Mouse (Mus musculus) hindbrain, embryonic 16.5 days (tissue): ENCODE measurements around the gene Pbx1. TPM values are rescaled to one million over a fixed set of nuclear protein-coding genes. Genes with fewer than 3 reads are reported as not detected.
A peak's percentile ranks its signal among the peaks of the same experiment; 100 is the strongest.

ENCODE experiments used
- ATAC-seq: fragments of 200-750 bp; cut with Nextera tagmentation; 2 replicates; pipeline ENCODE4 v1.8.0; 2017; ENCODE audit warnings: moderate TSS enrichment, moderate library complexity
- H3K27ac ChIP-seq: fragments of 300-500 bp; sonication (generic); 2 replicates; pipeline ENCODE4 v1.5.1; 2014; ENCODE audit warnings: low read depth, mild to moderate bottlenecking, control low read depth, low read length, moderate library complexity
- H3K27me3 ChIP-seq: fragments of 300-500 bp; sonication (generic); replicated peaks from 2 replicates; pipeline ENCODE4 v1.6.1; 2014; ENCODE audit warnings: low read length; ENCODE audit not compliant: control insufficient read depth, insufficient read depth
- H3K36me3 ChIP-seq: fragments of 300-500 bp; sonication (generic); 2 replicates; pipeline ENCODE4 v1.6.1; 2014; ENCODE audit warnings: mild to moderate bottlenecking, low read length, moderate library complexity, mixed read lengths; ENCODE audit not compliant: control insufficient read depth, insufficient read depth
- H3K4me1 ChIP-seq: fragments of 300-500 bp; sonication (generic); 2 replicates; pipeline ENCODE4 v1.6.1; 2014; ENCODE audit warnings: low read depth, low read length; ENCODE audit not compliant: control insufficient read depth, insufficient read depth
- H3K4me2 ChIP-seq: fragments of 300-500 bp; sonication (generic); 2 replicates; pipeline ENCODE4 v1.6.1; 2014; ENCODE audit warnings: mild to moderate bottlenecking, low read length, control low read depth, moderate library complexity
- H3K4me3 ChIP-seq: fragments of 300-500 bp; sonication (generic); 2 replicates; pipeline ENCODE4 v1.5.1; 2014; ENCODE audit warnings: mild to moderate bottlenecking, low read length, control low read depth, moderate library complexity
- H3K9ac ChIP-seq: fragments of 300-500 bp; sonication (generic); 2 replicates; pipeline ENCODE4 v1.6.1; 2014; ENCODE audit warnings: low read depth, mild to moderate bottlenecking, control low read depth, low read length, moderate library complexity
- H3K9me3 ChIP-seq: fragments of 300-500 bp; sonication (generic); 2 replicates; pipeline ENCODE4 v1.6.1; 2014; ENCODE audit warnings: mild to moderate bottlenecking, low read length, moderate library complexity; ENCODE audit not compliant: control insufficient read depth
- WGBS: fragments of 180-500 bp; shearing (Covaris S2); extraction: QIAGEN DNeasy Blood & Tissue Kit; methylation state at CpG from one replicate; pipeline ENCODE4 v1.1.7; 2014; 5-methylcytosine and 5-hydroxymethylcytosine counted together
- polyA plus RNA-seq: library from polyadenylated mRNA; unstranded; fragments of >200 nt; fragmentation: Nextera tagmentation; extraction: Ambion mirVana; gene quantifications from 2 replicates; pipeline ENCODE4 v1.2.1, GENCODE M21; 2015

Pbx1 gene
- polyA plus RNA-seq, 1 experiment from 2014 or later = 36.0 TPM

DNA sequence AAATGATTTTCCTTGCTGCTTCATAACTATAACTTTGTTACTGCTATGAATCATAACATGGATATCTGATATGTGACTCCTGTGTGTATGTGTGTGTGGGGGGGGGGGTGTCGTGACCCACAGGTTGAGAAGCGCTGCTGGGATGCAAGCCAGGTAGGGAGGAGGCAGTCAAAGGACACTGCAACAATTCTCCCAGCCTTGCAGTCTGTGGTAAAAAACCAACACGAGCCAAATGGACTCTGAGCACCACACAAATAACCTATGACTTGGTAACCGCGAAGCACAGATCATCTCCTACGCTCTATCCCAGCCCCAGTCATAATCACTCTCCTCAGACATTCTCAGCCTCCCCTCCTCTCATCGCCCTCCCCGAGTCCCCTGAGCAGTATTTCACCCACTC lies 87.2 kb downstream of the Pbx1 start:
- Histone ChIP-seq H3K36me3 (no peaks in the 10 kb centered on the region), H3K27me3 (no peaks in the 10 kb centered on the region), H3K4me2 (no peak overlapping the region), H3K4me3 (no peak overlapping the region), H3K9me3 (no peaks in the 10 kb centered on the region), H3K27ac (no peak overlapping the region), H3K4me1 (peaks cover 27% of the 10 kb centered on the region), H3K9ac (no peak overlapping the region)
- 55% methylated on average over 8 of the region's 8 CpGs for WGBS
- ATAC-seq = no peak

GRCm38 (mm10) chr1:168344262-168344661 lies 87.8 kb downstream of the Pbx1 start:
- Histone ChIP-seq H3K27ac (no peak overlapping the region), H3K4me2 (no peak overlapping the region), H3K9me3 (no peaks in the 10 kb centered on the region), H3K36me3 (no peaks in the 10 kb centered on the region), H3K4me1 (peaks cover 27% of the 10 kb centered on the region), H3K9ac (no peak overlapping the region), H3K27me3 (no peaks in the 10 kb centered on the region), H3K4me3 (no peak overlapping the region)
- WGBS = 77% methylated on average over 5 of the region's 5 CpGs
- no peak for ATAC-seq

- no peaks in the 10 kb centered on the region for H3K9me3 ChIP-seq
- WGBS = 36% methylated on average over 6 of the region's 6 CpGs
- peak overlapping the region; percentile 39 for H3K4me2 ChIP-seq
- peak overlapping the region; percentile 39; the same call in 1 of the 2 replicates for H3K9ac ChIP-seq
- no peaks in the 10 kb centered on the region for H3K27me3 ChIP-seq
- peaks cover 25% of the 10 kb centered on the region for H3K4me1 ChIP-seq
- no peak overlapping the region for H3K4me3 ChIP-seq
- H3K36me3 ChIP-seq = 0 out of 2 replicates have a peak, but pooled peaks cover 3% of the 10 kb centered on the region
- ATAC-seq = 0 out of 2 replicates have a peak, but pooled peaks have one; percentile 43
- peak overlapping the region; percentile 71 for H3K27ac ChIP-seq
Observed at GRCm38 (mm10) chr1:168342269-168342668, 89.8 kb downstream of the Pbx1 start.

GRCm38 (mm10) chr1:168341863-168342262 lies 90.2 kb downstream of the Pbx1 start:
- Histone ChIP-seq H3K4me1 (peaks cover 25% of the 10 kb centered on the region), H3K4me3 (no peak overlapping the region), H3K9me3 (no peaks in the 10 kb centered on the region), H3K27me3 (no peaks in the 10 kb centered on the region), H3K27ac (peak overlapping the region; percentile 71), H3K4me2 (peak overlapping the region; percentile 39), H3K36me3 (0 out of 2 replicates have a peak, but pooled peaks cover 3% of the 10 kb centered on the region), H3K9ac (peak overlapping the region; percentile 42)
- peak; percentile 76 for ATAC-seq
- WGBS = 13% methylated on average over 12 of the region's 12 CpGs

GRCm38 (mm10) chr1:168341368-168341767 lies 90.7 kb downstream of the Pbx1 start:
- H3K9ac ChIP-seq = peak overlapping the region; percentile 42; the same call in 1 of the 2 replicates
- WGBS = 59% methylated on average over 6 of the region's 6 CpGs
- no peaks in the 10 kb centered on the region for H3K27me3 ChIP-seq
- H3K36me3 ChIP-seq = 0 out of 2 replicates have a peak, but pooled peaks cover 3% of the 10 kb centered on the region
- ATAC-seq = peak; percentile 34
- H3K4me1 ChIP-seq = peaks cover 25% of the 10 kb centered on the region
- H3K4me2 ChIP-seq = peak overlapping the region; percentile 39; the same call in 1 of the 2 replicates
- H3K27ac ChIP-seq = peak overlapping the region; percentile 71
- H3K9me3 ChIP-seq = no peaks in the 10 kb centered on the region
- no peak overlapping the region for H3K4me3 ChIP-seq

DNA sequence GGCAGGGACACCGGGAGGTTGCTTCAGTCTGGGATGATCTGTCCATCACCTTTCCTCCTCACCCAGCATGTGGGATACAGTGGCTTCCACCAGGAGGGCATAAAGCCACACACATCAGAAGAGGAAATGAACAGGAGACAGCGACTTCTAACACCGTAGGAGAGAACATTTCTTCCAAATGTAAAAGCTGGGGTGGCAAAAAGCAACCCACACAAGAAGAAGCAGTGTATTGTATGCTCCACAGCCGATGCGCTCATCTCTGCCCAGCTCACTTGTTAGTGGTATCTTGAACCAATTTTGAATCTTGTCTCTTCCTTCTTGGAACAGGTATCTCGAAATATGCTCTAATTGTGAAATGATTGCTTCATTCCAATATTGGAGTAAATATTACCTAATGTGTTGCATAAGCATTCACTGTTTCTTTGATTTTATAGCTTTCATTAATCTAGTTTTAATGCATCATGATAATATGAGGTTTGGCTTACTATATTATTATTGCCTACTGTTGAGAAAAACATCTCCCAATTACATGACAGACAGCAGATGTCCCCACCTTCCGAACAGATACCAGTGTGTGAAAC lies 95.7 kb downstream of the Pbx1 start:
- Histone ChIP-seq H3K4me3 (no peak overlapping the region), H3K36me3 (peaks cover 6% of the 10 kb centered on the region; the same call in 1 of the 2 replicates), H3K4me1 (peaks cover 2% of the 10 kb centered on the region), H3K9me3 (no peaks in the 10 kb centered on the region), H3K27ac (no peak overlapping the region), H3K27me3 (no peaks in the 10 kb centered on the region), H3K4me2 (no peak overlapping the region), H3K9ac (no peak overlapping the region)
- ATAC-seq = no peak
- 88% methylated on average over 7 of the region's 7 CpGs for WGBS

DNA sequence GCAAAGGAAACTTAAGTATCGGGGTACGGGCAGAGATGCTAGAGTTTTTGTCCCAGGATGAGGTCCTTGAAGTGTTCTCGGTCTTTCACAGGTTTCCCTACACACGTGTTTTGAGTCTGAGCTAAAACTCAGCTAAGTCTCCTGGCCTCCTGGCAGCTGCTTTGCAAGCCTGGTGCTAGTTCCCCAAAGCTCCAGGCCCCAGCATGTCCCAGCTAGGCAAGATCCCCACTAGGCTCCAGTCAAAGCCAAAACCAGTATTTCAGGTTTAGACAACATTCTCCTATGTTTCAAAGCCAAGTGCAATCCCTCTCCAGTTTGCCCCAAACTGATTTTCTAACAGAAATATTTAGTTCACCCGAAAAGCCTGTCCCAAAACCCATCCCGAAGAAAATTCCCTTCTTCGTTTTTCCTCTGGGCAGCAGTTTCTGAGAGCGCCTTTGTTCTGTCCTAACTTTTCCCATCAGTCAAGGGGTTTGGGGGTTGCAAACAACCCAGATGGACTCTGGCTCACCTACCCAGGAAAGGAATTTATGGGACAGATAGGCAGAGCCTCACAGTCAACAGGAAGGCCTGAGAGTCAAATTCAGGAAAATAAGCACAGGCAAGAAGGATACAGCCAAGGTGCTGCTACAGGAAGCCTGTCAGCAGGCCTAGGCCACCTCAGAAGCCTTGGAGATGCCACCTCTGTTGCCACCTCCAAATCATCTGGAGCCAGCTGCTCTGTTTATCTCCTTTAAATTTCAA lies 97.1 kb downstream of the Pbx1 start:
- H3K27ac ChIP-seq = no peak overlapping the region
- H3K36me3 ChIP-seq = peaks cover 6% of the 10 kb centered on the region; the same call in 1 of the 2 replicates
- WGBS = 96% methylated on average over 8 of the region's 8 CpGs
- H3K27me3 ChIP-seq = no peaks in the 10 kb centered on the region
- H3K9me3 ChIP-seq = no peaks in the 10 kb centered on the region
- ATAC-seq = no peak
- H3K4me1 ChIP-seq = peaks cover 4% of the 10 kb centered on the region
- no peak overlapping the region for H3K4me2 ChIP-seq
- H3K4me3 ChIP-seq = no peak overlapping the region
- H3K9ac ChIP-seq = no peak overlapping the region

DNA sequence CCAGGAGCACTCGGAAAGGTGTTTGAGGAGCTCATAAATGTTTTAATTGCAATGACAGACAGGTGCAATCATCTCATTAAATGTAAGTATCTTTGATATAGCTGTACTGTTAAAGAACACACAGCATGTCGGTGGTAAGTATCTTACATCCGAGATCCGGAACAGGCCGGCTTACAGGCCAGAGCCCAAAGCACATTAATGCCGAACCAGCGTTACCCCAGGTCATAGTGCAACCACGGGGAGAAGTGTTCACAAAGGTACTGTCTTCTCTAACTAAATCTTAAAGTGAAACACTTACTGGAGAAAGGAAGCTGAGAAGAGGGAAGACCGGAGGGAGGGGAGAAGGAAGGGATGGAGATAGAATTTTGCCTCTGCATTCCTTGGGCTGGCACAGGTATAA lies 100.0 kb downstream of the Pbx1 start:
- ATAC-seq = no peak
- Histone ChIP-seq H3K9ac (no peak overlapping the region), H3K36me3 (peaks cover 3% of the 10 kb centered on the region; the same call in 1 of the 2 replicates), H3K27me3 (no peaks in the 10 kb centered on the region), H3K4me1 (peaks cover 24% of the 10 kb centered on the region), H3K27ac (no peak overlapping the region), H3K9me3 (no peaks in the 10 kb centered on the region), H3K4me2 (no peak overlapping the region), H3K4me3 (no peak overlapping the region)
- 84% methylated on average over 9 of the region's 9 CpGs for WGBS

- H3K36me3 ChIP-seq = no peaks in the 10 kb centered on the region
- H3K4me3 ChIP-seq = no peak overlapping the region
- ATAC-seq = no peak
- H3K9me3 ChIP-seq = no peaks in the 10 kb centered on the region
- no peak overlapping the region for H3K27ac ChIP-seq
- no peak overlapping the region for H3K9ac ChIP-seq
- H3K4me1 ChIP-seq = peaks cover 46% of the 10 kb centered on the region
- no peaks in the 10 kb centered on the region for H3K27me3 ChIP-seq
- WGBS = 29% methylated on average over 3 of the region's 3 CpGs
- no peak overlapping the region for H3K4me2 ChIP-seq
Observed at GRCm38 (mm10) chr1:168328236-168328605, 103.8 kb downstream of the Pbx1 start.
